Mouse (Mus musculus) effector memory CD4-positive, alpha-beta T cell, adult 7 months (primary cell): ENCODE data around the gene Prdx3. TPM values are rescaled to one million over a fixed set of nuclear protein-coding genes. Genes with fewer than 3 reads are reported as not detected.

Experiments used
- polyA plus RNA-seq: library from polyadenylated mRNA; unstranded; fragments of 100-300 nt; shearing (Covaris generic); gene quantifications from one replicate; pipeline ENCODE4 v1.2.1, GENCODE M21; 2017

Gene Prdx3
- 69.9 TPM for polyA plus RNA-seq

GRCm38 (mm10) chr19:60874064-60874694 lies at the start of gene Prdx3:
TSS of gene Prdx3 (minus strand) at chr19:60874556.

GRCm38 (mm10) chr19:60889714-60890315 lies 15.5 kb upstream of the Prdx3 start, which contains the start of gene Grk5:
TSS of gene Grk5 (plus strand) at chr19:60889749.

DNA sequence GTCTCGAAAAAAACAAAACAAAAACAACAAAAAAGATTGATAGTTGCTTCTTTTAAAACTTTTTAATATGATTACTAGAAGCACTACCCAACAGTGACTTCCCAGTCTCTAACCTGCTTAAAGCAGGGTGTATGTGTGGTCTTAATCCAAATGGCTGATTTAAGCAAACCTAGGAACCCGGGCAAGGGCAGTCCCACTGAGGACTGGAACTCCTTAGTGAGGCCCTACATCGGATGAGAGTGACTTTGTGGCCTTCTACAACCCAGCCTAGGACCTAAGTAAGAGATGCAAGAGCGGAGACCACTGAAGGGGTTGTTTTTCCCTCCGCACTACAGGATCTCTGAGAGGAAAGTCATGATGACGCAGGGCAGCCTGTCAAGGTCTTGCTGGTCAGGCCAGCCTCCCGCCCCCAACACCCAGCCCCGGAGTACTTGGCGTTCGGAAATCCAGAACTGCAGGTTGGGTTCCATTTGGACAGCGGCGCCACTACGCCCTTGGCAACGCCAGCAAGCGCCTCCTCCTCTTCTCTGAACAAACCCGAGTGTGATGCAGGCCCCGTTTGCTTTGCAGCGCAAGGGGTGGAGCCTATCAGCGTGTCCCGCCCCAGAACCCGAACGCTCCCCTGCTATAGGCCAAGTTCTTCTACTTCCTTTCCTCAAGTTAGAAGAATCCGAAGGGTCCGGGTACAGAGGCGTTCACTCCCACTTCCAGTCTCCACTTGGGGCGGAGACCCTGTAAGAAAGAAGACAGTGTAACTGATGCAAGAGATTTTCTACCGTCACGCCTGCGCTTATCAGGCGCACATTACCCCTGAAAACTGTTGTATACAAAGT lies 13.3 kb downstream of the Prdx3 start, which contains the start of gene Sfxn4:
Sfxn4 (minus strand) TSS at position 612 of the 833 bp plus-strand sequence.

Other genes with a start within 250 kb of the Prdx3 start
- gene Nanos1, start 118.6 kb downstream of the Prdx3 start, polyA plus RNA-seq = 7.5 TPM
- gene Eif3a, start 83.9 kb downstream of the Prdx3 start, polyA plus RNA-seq = 129 TPM
- 28.7 TPM for gene Fam45a, start 63.0 kb downstream of the Prdx3 start, polyA plus RNA-seq
- 0.51 TPM for gene Sfxn4, start 13.1 kb downstream of the Prdx3 start, polyA plus RNA-seq
- gene Grk5, start 15.2 kb upstream of the Prdx3 start, polyA plus RNA-seq = 2.8 TPM